Mouse (Mus musculus) liver, postnatal 0 days (tissue): ENCODE measurements around the gene Cdh15.

Source experiments
- CTCF ChIP-seq: sonication (generic); IDR thresholded peaks from 2 replicates; pipeline ENCODE4 v1.5.1; 2016; ENCODE audit warnings: antibody characterized with exemption, low read depth
- EP300 ChIP-seq: IDR thresholded peaks from 2 replicates; pipeline ENCODE4 v1.6.1; 2016; ENCODE audit warnings: antibody characterized with exemption, low read depth, mild to moderate bottlenecking

DNA sequence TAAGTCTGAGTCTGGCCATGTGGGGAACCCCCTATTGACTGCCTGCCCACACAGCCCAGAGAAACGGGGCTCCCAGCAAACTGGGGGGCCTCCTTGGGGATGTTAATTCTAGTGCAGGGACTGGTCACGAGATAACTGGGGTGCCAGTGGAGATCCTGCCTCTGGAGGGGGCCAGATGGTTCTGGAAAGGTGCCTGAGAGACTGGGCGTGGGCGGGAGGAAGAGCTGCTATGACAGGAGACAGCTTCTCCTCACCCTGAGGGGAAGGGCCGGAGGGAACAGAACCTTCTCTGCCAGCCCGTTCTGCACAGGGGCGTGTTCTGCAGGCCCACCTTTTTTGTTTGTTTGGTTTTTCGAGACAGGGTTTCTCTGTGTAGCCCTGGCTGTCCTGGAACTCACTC, 18.5 kb downstream of the Cdh15 start:
- TF ChIP-seq CTCF (no peak), EP300 (no peak)
